ENCODE assay signal across 8 mouse cellular contexts in the genomic region with DNA sequence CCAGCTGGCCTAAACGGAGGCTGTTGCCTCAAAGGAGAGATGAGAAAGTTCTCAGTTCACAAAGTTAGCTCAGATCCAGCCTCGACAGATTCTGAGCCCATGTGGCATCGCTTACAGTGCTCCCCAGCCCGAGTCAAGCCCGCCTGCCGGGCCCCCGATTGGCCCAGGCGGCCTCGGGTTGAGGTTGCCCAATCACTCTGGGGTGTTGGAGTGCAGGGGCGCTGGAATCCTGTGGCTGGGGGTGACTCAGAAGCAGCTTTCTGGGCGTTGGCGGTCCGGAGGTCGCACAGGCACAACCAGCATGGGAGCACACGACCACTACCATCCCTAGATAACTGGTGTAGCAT. TPM values are rescaled to one million over a fixed set of nuclear protein-coding genes. Genes with fewer than 3 reads are reported as not detected.
DNase-seq lines count a peak whose midpoint lies in the region; ATAC-seq and TF ChIP-seq lines count a peak whose summit lies in the region.

No protein-coding gene starts in this region.

- no peaks in the 10 kb centered on the region for H3K27me3 ChIP-seq in kidney, embryonic 15.5 days

- peaks cover 9% of the 10 kb centered on the region for H3K4me1 ChIP-seq in kidney, embryonic 15.5 days
- H3K4me1 ChIP-seq in olfactory bulb, adult 2 months (ENCODE audit: control insufficient read depth, insufficient read depth, low read length), result 0 out of 2 replicates have a peak, but pooled peaks cover 3% of the 10 kb centered on the region

- H3K9ac ChIP-seq in kidney, embryonic 15.5 days, result peak overlapping the region; percentile 72

- peak overlapping the region; percentile 80 for H3K4me2 ChIP-seq in kidney, embryonic 15.5 days

- WGBS in kidney, embryonic 15.5 days, result under 1% methylated on average over 15 of the region's 15 CpGs
- 2% methylated on average over 15 of the region's 15 CpGs for WGBS in olfactory bulb, adult 2 months

- peak overlapping the region; percentile 90 for H3K27ac ChIP-seq in kidney, embryonic 15.5 days
- peak overlapping the region; percentile 73; the same call in 1 of the 2 replicates for H3K27ac ChIP-seq in olfactory bulb, adult 2 months (ENCODE audit: insufficient read depth, low read depth, low read length)

- H3K9me3 ChIP-seq in kidney, embryonic 15.5 days (replicated peaks), result no peaks in the 10 kb centered on the region

- TF ChIP-seq POLR2A in olfactory bulb, adult 2 months (IDR thresholded peaks at IDR 0.05; ENCODE audit: insufficient read depth, low read depth, low read length), result no peak

- TF ChIP-seq CTCF in olfactory bulb, adult 2 months (IDR thresholded peaks at IDR 0.05; ENCODE audit: insufficient read depth, low read depth, low read length), result no peak

- ATAC-seq in kidney, embryonic 15.5 days (replicated peaks; ENCODE audit: low FRiP score), result peak; percentile 58

- peak overlapping the region; percentile 77 for H3K4me3 ChIP-seq in kidney, embryonic 15.5 days (replicated peaks)
- H3K4me3 ChIP-seq in olfactory bulb, adult 2 months (ENCODE audit: insufficient read depth, low read depth, low read length), result peak overlapping the region; percentile 82

- no peaks in the 10 kb centered on the region for H3K36me3 ChIP-seq in kidney, embryonic 15.5 days

- DNase-seq in spleen, adult 18-20 months, result peak; percentile 16 to 27
- no peak for DNase-seq in spleen, adult 12 weeks (ENCODE audit: low spot score)
- DNase-seq in embryo, embryonic 11 days, result peak; percentile 83
- peak; percentile 44 for DNase-seq in heart, adult 8-10 months (ENCODE audit: low spot score)
- DNase-seq in lung, postnatal 10 days, result peak; percentile 70
- no peak for DNase-seq in retina, postnatal 1 day

RNA-seq across cellular contexts. Expression of a gene that starts 1.1 kb away (rescaled TPM):
- 1 to 10 TPM; 3.8 to 5.7 (median 4.9) TPM for total RNA-seq in heart, adult 8-10 months (2022)
- 22.2 and 23.5 TPM in 2 replicates for polyA plus RNA-seq in kidney, embryonic 15.5 days (2015; fragmentation: Nextera tagmentation; extraction: Ambion mirVana)
- not detected in 2 replicates for polyA plus RNA-seq in olfactory bulb, adult 2 months (2012; ENCODE audit: insufficient read depth, insufficient read length, low replicate concordance, missing spikeins)

Comparison
In these comparisons a context has a peak if more than half of its experiments do, and no peak if none do; other contexts are left out.
1. DNase-seq: peak in spleen, adult 18-20 months (2 of 2), embryo, embryonic 11 days (single experiment), heart, adult 8-10 months (single experiment) and lung, postnatal 10 days (single experiment); none in spleen, adult 12 weeks (single experiment) and retina, postnatal 1 day (single experiment).